Mouse (Mus musculus): ENCODE results near the gene Tcl1b3.

Gene Tcl1b3

GRCm38 (mm10) chr12:105224621-105225320 is 33.9 kb downstream of the Tcl1b3 start:
- no peak for DNase-seq (ENCODE audit: extremely low spot score, low spot score)

- DNase-seq (ENCODE audit: extremely low spot score, low spot score) = no peak
Measured at GRCm38 (mm10) chr12:105234362-105234761, 43.5 kb downstream of the Tcl1b3 start.

- no peak for DNase-seq (ENCODE audit: extremely low spot score, low spot score)
Measured at GRCm38 (mm10) chr12:105235091-105235490, 44.2 kb downstream of the Tcl1b3 start.

GRCm38 (mm10) chr12:105239060-105239459 is 48.2 kb downstream of the Tcl1b3 start:
- DNase-seq (ENCODE audit: extremely low spot score, low spot score) = no peak

All from neural tube, embryonic 10.5 days (tissue).